Mouse (Mus musculus) kidney, adult 2 months (tissue): ENCODE results near the gene Imp4.

Experiments used
- CTCF ChIP-seq: fragments of 200-500 bp; conservative IDR thresholded peaks from 2 replicates; pipeline ENCODE4 v1.5.1; 2011; ENCODE audit warnings: low read depth, mild to moderate bottlenecking, control low read depth, low read length, moderate library complexity, mixed read lengths; ENCODE audit not compliant: insufficient read depth, insufficient read length
- POLR2A ChIP-seq: fragments of 200-500 bp; IDR thresholded peaks from one replicate; pipeline ENCODE4 v1.6.1; 2011; ENCODE audit warnings: low read depth, low read length, control low read depth

DNA sequence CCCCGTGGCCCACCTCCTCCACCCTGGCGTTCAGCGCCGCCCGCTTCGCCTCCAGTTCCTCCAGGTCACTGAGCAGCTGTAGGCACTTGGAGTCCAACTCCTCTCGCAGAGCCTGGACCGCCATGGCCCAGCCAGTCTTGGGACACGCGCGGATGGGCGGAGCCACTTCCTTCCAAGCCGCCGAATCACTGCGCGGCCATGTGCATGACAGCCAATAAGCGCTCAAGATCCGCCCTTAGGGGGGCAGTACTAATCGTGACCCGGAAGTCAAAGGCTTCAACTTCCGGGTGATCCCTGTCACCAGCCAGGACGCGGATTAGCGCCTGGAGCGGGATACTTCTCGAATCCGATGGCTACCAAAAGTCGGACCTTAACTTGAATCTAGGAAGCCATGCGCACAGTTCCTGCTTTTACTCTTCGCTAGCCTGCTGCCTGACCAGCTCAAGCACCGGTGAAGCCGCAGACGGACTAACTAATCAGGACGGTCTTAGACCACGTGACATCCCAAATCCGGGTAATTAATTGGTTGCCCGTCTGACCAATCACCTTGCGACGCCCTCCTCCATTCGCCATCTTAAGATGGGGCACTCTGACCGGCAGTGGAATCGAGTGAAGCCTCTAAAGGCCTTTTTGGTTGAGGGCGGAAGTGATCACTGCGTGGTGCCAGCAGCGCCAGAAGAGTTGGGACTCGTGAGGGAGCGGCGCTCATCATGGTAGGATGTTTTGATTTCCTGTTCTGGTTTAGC, at the start of gene Imp4, which contains the start of gene Ccdc115:
- TF ChIP-seq CTCF (no peak), POLR2A (no peak)
